Mouse (Mus musculus) heart, embryonic 16.5 days (tissue): Measurements from ENCODE around the gene Exosc2. TPM values are rescaled to one million over a fixed set of nuclear protein-coding genes. Genes with fewer than 3 reads are reported as not detected.

Experiments
- ATAC-seq: fragments of 200-750 bp; cut with Nextera tagmentation; replicated peaks from 2 replicates; pipeline ENCODE4 v1.8.0; 2017; ENCODE audit warnings: moderate number of reproducible peaks; ENCODE audit not compliant: insufficient read depth, low FRiP score; ENCODE audit errors: extremely low read depth
- H3K27ac ChIP-seq: fragments of 300-500 bp; sonication (generic); 2 replicates; pipeline ENCODE4 v1.5.1; 2014; ENCODE audit warnings: mild to moderate bottlenecking, low read length, control low read depth, moderate library complexity
- H3K27me3 ChIP-seq: fragments of 300-500 bp; sonication (generic); 2 replicates; pipeline ENCODE4 v1.6.1; 2014; ENCODE audit warnings: low read length, mixed read lengths; ENCODE audit not compliant: control insufficient read depth, insufficient read depth
- H3K36me3 ChIP-seq: fragments of 300-500 bp; sonication (generic); 2 replicates; pipeline ENCODE4 v1.6.1; 2014; ENCODE audit not compliant: control insufficient read depth, insufficient read depth
- H3K4me1 ChIP-seq: fragments of 300-500 bp; sonication (generic); 2 replicates; pipeline ENCODE4 v1.6.1; 2014; ENCODE audit warnings: low read length, mixed read lengths; ENCODE audit not compliant: control insufficient read depth, insufficient read depth
- H3K4me2 ChIP-seq: fragments of 300-500 bp; sonication (generic); 2 replicates; pipeline ENCODE4 v1.6.1; 2014; ENCODE audit warnings: low read depth, mild to moderate bottlenecking, control low read depth, low read length
- H3K4me3 ChIP-seq: fragments of 300-500 bp; sonication (generic); 2 replicates; pipeline ENCODE4 v1.5.1; 2014; ENCODE audit warnings: mild to moderate bottlenecking, control low read depth, low read length
- H3K9ac ChIP-seq: fragments of 300-500 bp; sonication (generic); 2 replicates; pipeline ENCODE4 v1.6.1; 2014; ENCODE audit warnings: low read length, control low read depth
- H3K9me3 ChIP-seq: fragments of 300-500 bp; sonication (generic); replicated peaks from 2 replicates; pipeline ENCODE4 v1.6.1; 2016; ENCODE audit warnings: low read length; ENCODE audit not compliant: control insufficient read depth
- WGBS: fragments of 180-500 bp; shearing (Covaris S2); extraction: QIAGEN DNeasy Blood & Tissue Kit; methylation state at CpG from one replicate; pipeline ENCODE4 v1.1.7; 2014; 5-methylcytosine and 5-hydroxymethylcytosine counted together
- polyA plus RNA-seq: library from polyadenylated mRNA; unstranded; fragments of >200 nt; fragmentation: Nextera tagmentation; extraction: Ambion mirVana; gene quantifications from 2 replicates; pipeline ENCODE4 v1.2.1, GENCODE M21; 2015

Gene Exosc2
- polyA plus RNA-seq, result 37.3 and 42.0 TPM in 2 replicates

- peaks cover 5% of the 10 kb centered on the region; the same call in 1 of the 2 replicates for H3K4me1 ChIP-seq
- no peaks in the 10 kb centered on the region for H3K9me3 ChIP-seq
- H3K27me3 ChIP-seq, result no peaks in the 10 kb centered on the region
- under 1% methylated on average over 27 of the region's 27 CpGs for WGBS
- ATAC-seq, result peak; percentile 97
- H3K4me2 ChIP-seq, result peak within 1 kb of the TSS; percentile 95
- H3K27ac ChIP-seq, result peak within 1 kb of the TSS; percentile 60; the same call in 1 of the 2 replicates
- H3K9ac ChIP-seq, result peak within 1 kb of the TSS; percentile 88
- peak within 1 kb of the TSS; percentile 86 for H3K4me3 ChIP-seq
- H3K36me3 ChIP-seq, result peaks cover 17% of the 10 kb centered on the region
Measured at GRCm38 (mm10) chr2:31670551-31671035, at the start of gene Exosc2. Exosc2 (plus strand) TSS chr2:31670715.

- Histone ChIP-seq H3K27ac (no peak overlapping the region), H3K4me2 (no peak overlapping the region), H3K9ac (no peak overlapping the region), H3K4me3 (no peak overlapping the region), H3K4me1 (peaks cover 9% of the 10 kb centered on the region), H3K36me3 (no peaks in the 10 kb centered on the region), H3K9me3 (no peaks in the 10 kb centered on the region), H3K27me3 (peaks cover 82% of the 10 kb centered on the region)
- no peak for ATAC-seq
- WGBS, result 26% methylated on average over 3 of the region's 3 CpGs
Measured at GRCm38 (mm10) chr2:31633531-31633930, 37.0 kb upstream of the Exosc2 start.

- Histone ChIP-seq H3K27me3 (peaks cover 96% of the 10 kb centered on the region), H3K4me1 (peaks cover 9% of the 10 kb centered on the region), H3K27ac (no peak overlapping the region), H3K4me2 (peak overlapping the region; percentile 33; the same call in 1 of the 2 replicates), H3K36me3 (no peaks in the 10 kb centered on the region), H3K4me3 (peak overlapping the region; percentile 2), H3K9ac (no peak overlapping the region), H3K9me3 (no peaks in the 10 kb centered on the region)
- 2% methylated on average over 52 of the region's 52 CpGs for WGBS
- ATAC-seq, result no peak
Measured at GRCm38 (mm10) chr2:31635281-31636137, 35.0 kb upstream of the Exosc2 start.

- ATAC-seq, result no peak
- Histone ChIP-seq H3K4me3 (peak overlapping the region; percentile 2; the same call in 1 of the 2 replicates), H3K4me2 (peak overlapping the region; percentile 0; the same call in 1 of the 2 replicates), H3K27me3 (peaks cover 97% of the 10 kb centered on the region), H3K9me3 (no peaks in the 10 kb centered on the region), H3K9ac (no peak overlapping the region), H3K4me1 (peaks cover 11% of the 10 kb centered on the region), H3K27ac (no peak overlapping the region), H3K36me3 (no peaks in the 10 kb centered on the region)
- WGBS, result 1% methylated on average over 48 of the region's 48 CpGs
Measured at GRCm38 (mm10) chr2:31636138-31636741, 34.3 kb upstream of the Exosc2 start.

- no peak overlapping the region for H3K4me2 ChIP-seq
Measured at GRCm38 (mm10) chr2:31636742-31637141, 33.8 kb upstream of the Exosc2 start.

GRCm38 (mm10) chr2:31637311-31637710, 33.2 kb upstream of the Exosc2 start:
- WGBS, result 4% methylated on average over 12 of the region's 12 CpGs
- Histone ChIP-seq H3K27me3 (peaks cover 98% of the 10 kb centered on the region), H3K9me3 (no peaks in the 10 kb centered on the region), H3K36me3 (no peaks in the 10 kb centered on the region), H3K4me1 (peaks cover 11% of the 10 kb centered on the region), H3K4me3 (no peak overlapping the region), H3K9ac (no peak overlapping the region), H3K4me2 (no peak overlapping the region), H3K27ac (no peak overlapping the region)
- ATAC-seq, result no peak

More at GRCm38 (mm10) chr2:31636742-31637141, 33.8 kb upstream of the Exosc2 start:
- Histone ChIP-seq H3K27ac (no peak overlapping the region), H3K4me3 (no peak overlapping the region; the same call in 1 of the 2 replicates), H3K36me3 (no peaks in the 10 kb centered on the region), H3K4me1 (peaks cover 11% of the 10 kb centered on the region), H3K9me3 (no peaks in the 10 kb centered on the region), H3K27me3 (peaks cover 98% of the 10 kb centered on the region), H3K9ac (no peak overlapping the region)
- 2% methylated on average over 35 of the region's 35 CpGs for WGBS
- no peak for ATAC-seq

- no peak for ATAC-seq
- H3K27ac ChIP-seq, result no peak overlapping the region
- H3K27me3 ChIP-seq, result peaks cover 98% of the 10 kb centered on the region
- 1% methylated on average over 22 of the region's 22 CpGs for WGBS
- H3K9me3 ChIP-seq, result no peaks in the 10 kb centered on the region
- no peak overlapping the region for H3K9ac ChIP-seq
- no peaks in the 10 kb centered on the region for H3K36me3 ChIP-seq
- no peak overlapping the region for H3K4me3 ChIP-seq
- no peak overlapping the region for H3K4me2 ChIP-seq
- peaks cover 11% of the 10 kb centered on the region for H3K4me1 ChIP-seq
Measured at GRCm38 (mm10) chr2:31637807-31638206, 32.7 kb upstream of the Exosc2 start.

- 2% methylated on average over 34 of the region's 34 CpGs for WGBS
- H3K4me2 ChIP-seq, result no peak overlapping the region
- no peak overlapping the region for H3K27ac ChIP-seq
- H3K9ac ChIP-seq, result no peak overlapping the region
- no peaks in the 10 kb centered on the region for H3K9me3 ChIP-seq
- peaks cover 98% of the 10 kb centered on the region for H3K27me3 ChIP-seq
- no peak overlapping the region for H3K4me3 ChIP-seq
- no peak for ATAC-seq
- no peaks in the 10 kb centered on the region for H3K36me3 ChIP-seq
- peaks cover 11% of the 10 kb centered on the region for H3K4me1 ChIP-seq
Measured at GRCm38 (mm10) chr2:31638581-31639465, 31.7 kb upstream of the Exosc2 start.
